Mouse (Mus musculus) ES-E14 (cell line): ENCODE measurements at regions not wholly inside any gene's neighbourhood (a gene's known extent, or its start where the extent isn't known, plus 50 kb on each side); places are given as distances from the start of the nearest gene placed in this dataset.

ENCODE experiments used
- CHD2 ChIP-seq: IDR thresholded peaks from 2 replicates; pipeline ENCODE4 v1.6.1; 2014; ENCODE audit warnings: mild to moderate bottlenecking, low read depth, low read length, inconsistent platforms
- HCFC1 ChIP-seq: IDR thresholded peaks from 2 replicates; pipeline ENCODE4 v1.6.1; 2012; ENCODE audit warnings: low read length, inconsistent platforms, borderline replicate concordance; ENCODE audit not compliant: insufficient read depth
- ZC3H11A ChIP-seq: IDR thresholded peaks from 2 replicates; pipeline ENCODE4 v1.6.1; 2012; ENCODE audit warnings: low read depth, mild to moderate bottlenecking, inconsistent platforms, low read length, borderline replicate concordance
- ZNF384 ChIP-seq: IDR thresholded peaks from 2 replicates; pipeline ENCODE4 v1.6.1; 2012; ENCODE audit warnings: low read depth, low read length, inconsistent platforms

DNA sequence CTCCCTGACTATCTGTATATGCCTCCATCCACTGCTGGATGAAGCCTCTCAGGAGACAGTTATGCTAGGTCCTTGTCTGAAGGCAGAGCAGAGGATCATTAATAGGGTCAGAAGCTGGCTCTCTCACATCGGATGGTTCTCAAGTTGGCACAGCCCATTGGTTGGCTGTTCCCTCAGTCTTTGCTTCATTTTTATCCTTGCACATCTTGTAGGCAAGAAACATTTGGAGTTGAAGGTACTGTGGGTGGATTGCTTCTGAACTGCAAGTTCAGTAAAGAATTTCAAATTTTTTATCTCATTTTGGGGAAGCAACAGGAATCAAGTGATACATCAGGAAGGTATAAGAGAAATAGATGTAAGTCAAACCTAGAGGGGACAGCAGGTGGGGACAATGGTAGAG is 206.2 kb upstream of the Chrm3 start:
- TF ChIP-seq CHD2: no peak
- no peak for TF ChIP-seq ZC3H11A
- no peak for TF ChIP-seq HCFC1
- TF ChIP-seq ZNF384: no peak
